Mouse (Mus musculus): ENCODE results near the gene Lim2.

- no peak for TF ChIP-seq CTCF (IDR thresholded peaks at IDR 0.05; ENCODE audit: borderline replicate concordance, insufficient read depth, low read depth, low read length)
- no peak for TF ChIP-seq POLR2A (IDR thresholded peaks at IDR 0.05; ENCODE audit: borderline replicate concordance, insufficient read depth, low read length)
These were observed 24.8 kb upstream of the Lim2 start for GRCm38 (mm10) chr7:43402718-43403117.
